Mouse (Mus musculus): Measurements from ENCODE around the gene Lrrc4c. TPM values are rescaled to one million over a fixed set of nuclear protein-coding genes. Genes with fewer than 3 reads are reported as not detected.

Lrrc4c gene
- total and polyA plus RNA-seq, 3 experiments: not detected

DNA sequence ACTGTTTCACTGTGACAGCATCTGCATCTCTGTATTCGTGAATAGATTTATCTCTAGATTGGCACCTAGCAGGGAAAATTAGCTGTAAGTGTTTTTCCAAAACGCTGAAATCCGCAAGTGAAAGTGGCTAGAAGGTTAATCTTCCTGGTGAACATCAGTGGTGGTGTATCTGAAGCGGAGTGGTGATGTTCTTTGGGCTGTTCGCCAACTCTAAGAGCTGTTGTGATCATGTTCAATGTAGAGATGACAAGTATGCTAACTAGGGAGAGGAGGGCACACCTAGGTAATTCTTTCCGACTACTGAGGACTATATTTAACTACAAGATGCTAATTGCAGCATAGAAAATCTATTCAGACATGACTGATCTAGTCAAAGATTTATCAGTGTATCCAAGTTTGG is 1.7 kb downstream of the Lrrc4c start:
- H3K9ac ChIP-seq (ENCODE audit: insufficient read depth, low read depth): no peak overlapping the region
- H3K4me2 ChIP-seq (ENCODE audit: insufficient read depth, low read depth, poor library complexity, severe bottlenecking): no peak overlapping the region
- H3K79me2 ChIP-seq (replicated peaks; ENCODE audit: control insufficient read depth, extremely low read depth, insufficient read depth, poor library complexity, severe bottlenecking): no peaks in the 10 kb centered on the region
- no peaks in the 10 kb centered on the region for H3K4me1 ChIP-seq (ENCODE audit: control insufficient read depth in 1 of 2, insufficient read depth in 2 of 2)
- DNase-seq (ENCODE audit: extremely low read depth): no peak
- in situ Hi-C loops (cut with MboI; ENCODE audit: low pct_ligation_motif_present, low pct_unique_long_range_greater_than_20kb, low sequenced_read_pairs): no loop called here
- H3K27ac ChIP-seq (ENCODE audit: insufficient read depth, low read depth): no peak overlapping the region
- TF ChIP-seq KAT2A (IDR thresholded peaks at IDR 0.05; ENCODE audit: insufficient replicate concordance, low read length): no peak
- no peak for TF ChIP-seq JUN (IDR thresholded peaks at IDR 0.05; ENCODE audit: insufficient read depth, low read depth, low read length)
- TF ChIP-seq UBTF (IDR thresholded peaks at IDR 0.05; ENCODE audit: low read depth, low read length): no peak
- TF ChIP-seq ZC3H11A (IDR thresholded peaks at IDR 0.05; ENCODE audit: low read depth, low read length): no peak
- no peak for TF ChIP-seq BHLHE40 (IDR thresholded peaks at IDR 0.05; ENCODE audit: low read depth, low read length)
- TF ChIP-seq POLR2AphosphoS2 (IDR thresholded peaks at IDR 0.05; ENCODE audit: low read depth, low read length): no peak
- TF ChIP-seq NRF1 (IDR thresholded peaks at IDR 0.05; ENCODE audit: low read depth, low read length): no peak
- TF ChIP-seq MXI1 (IDR thresholded peaks at IDR 0.05; ENCODE audit: low read depth, low read length): no peak
- no peak for TF ChIP-seq HCFC1 (IDR thresholded peaks at IDR 0.05; ENCODE audit: low read depth, low read length)
- no peak for TF ChIP-seq RCOR1 (conservative IDR thresholded peaks at IDR 0.05; ENCODE audit: low read depth, low read length)
- dilution Hi-C loops (cut with MboI; ENCODE audit: extremely low pct_ligation_motif_present, extremely low pct_unique_long_range_greater_than_20kb, low sequenced_read_pairs): no loop called here
- no peak overlapping the region for H3K4me3 ChIP-seq (replicated peaks in 1 of 3; ENCODE audit: low read depth in 2 of 3, low read length in 2 of 3, poor library complexity in 1 of 3)
- H3K36me3 ChIP-seq (replicated peaks in 1 of 2; ENCODE audit: control insufficient read depth in 1 of 2, insufficient read depth in 1 of 2, low read length in 1 of 2): no peaks in the 10 kb centered on the region
- H3K27me3 ChIP-seq (replicated peaks): no peaks in the 10 kb centered on the region
- H3K9me3 ChIP-seq (replicated peaks; ENCODE audit: low read length): peaks cover 39% of the 10 kb centered on the region

DNA sequence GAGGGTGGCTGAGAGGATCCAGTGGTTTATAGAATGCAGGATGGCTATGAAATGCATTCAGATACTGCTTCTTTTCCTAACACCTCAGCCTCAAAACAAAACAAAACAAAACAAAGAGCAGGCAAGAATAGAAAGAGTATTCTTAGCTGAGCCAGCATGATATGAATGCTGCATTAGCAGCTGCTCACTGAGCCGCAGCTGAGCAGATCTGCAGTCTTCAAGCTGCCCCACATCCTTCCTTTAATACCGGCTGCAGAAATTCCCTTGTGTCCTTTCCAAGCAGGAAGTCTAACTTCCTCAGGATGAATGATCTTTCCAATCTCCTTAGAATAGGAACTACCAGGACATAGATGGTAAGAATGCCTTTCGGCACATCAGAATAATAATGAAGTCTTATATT is 16.7 kb downstream of the Lrrc4c start:
- TF ChIP-seq NELFE (IDR thresholded peaks at IDR 0.05; ENCODE audit: low read depth, low read length) (no peak), ZKSCAN1 (IDR thresholded peaks at IDR 0.05; ENCODE audit: borderline replicate concordance, low read depth, low read length) (no peak), USF2 (conservative IDR thresholded peaks at IDR 0.05; ENCODE audit: low read depth, low read length) (no peak), UBTF (IDR thresholded peaks at IDR 0.05; ENCODE audit: low read depth, low read length) (no peak), EP300 (IDR thresholded peaks at IDR 0.05; ENCODE audit: low read length) (no peak), MAFK (IDR thresholded peaks at IDR 0.05; ENCODE audit: insufficient replicate concordance, low read length) (no peak)
- no peak for DNase-seq (ENCODE audit: extremely low read depth)
- H3K4me1 ChIP-seq (ENCODE audit: control insufficient read depth in 1 of 2, insufficient read depth in 2 of 2): no peaks in the 10 kb centered on the region
- in situ Hi-C loops (cut with MboI; ENCODE audit: low pct_ligation_motif_present, low pct_unique_long_range_greater_than_20kb, low sequenced_read_pairs): no loop called here
- no peak overlapping the region for H3K4me2 ChIP-seq (ENCODE audit: insufficient read depth, low read depth, poor library complexity, severe bottlenecking)
- no peak overlapping the region for H3K9ac ChIP-seq (ENCODE audit: insufficient read depth, low read depth)
- no peak overlapping the region for H3K27ac ChIP-seq (ENCODE audit: insufficient read depth, low read depth)
- H3K36me3 ChIP-seq (replicated peaks in 1 of 2; ENCODE audit: control insufficient read depth in 1 of 2, insufficient read depth in 1 of 2, low read length in 1 of 2): no peaks in the 10 kb centered on the region
- no peaks in the 10 kb centered on the region for H3K27me3 ChIP-seq (replicated peaks)
- no peak overlapping the region for H3K4me3 ChIP-seq (replicated peaks in 1 of 3; ENCODE audit: low read depth in 2 of 3, low read length in 2 of 3, poor library complexity in 1 of 3)
- no peaks in the 10 kb centered on the region for H3K79me2 ChIP-seq (replicated peaks; ENCODE audit: control insufficient read depth, extremely low read depth, insufficient read depth, poor library complexity, severe bottlenecking)
- dilution Hi-C loops (cut with MboI; ENCODE audit: extremely low pct_ligation_motif_present, extremely low pct_unique_long_range_greater_than_20kb, low sequenced_read_pairs): no loop called here
- H3K9me3 ChIP-seq (replicated peaks; ENCODE audit: low read length): peaks cover 17% of the 10 kb centered on the region

Measured in CH12.LX (cell line).